Mouse (Mus musculus): ENCODE data around the gene Dnajb2.

Dnajb2 gene

GRCm38 (mm10) chr1:75293331-75293701, 57.1 kb downstream of the Dnajb2 start:
- no peak for DNase-seq (ENCODE audit: low spot score)

- no peak for DNase-seq (ENCODE audit: low spot score)
Measured at GRCm38 (mm10) chr1:75294294-75294693, 58.1 kb downstream of the Dnajb2 start.

Measured in yolk sac, embryonic 10.5 days (tissue).